Mouse (Mus musculus) T-helper 2 cell (primary cell): Measurements from ENCODE around the gene Paqr3.

Source experiments
- in situ Hi-C: fragments of 300-600 bp; cut with MboI, MseI; formaldehyde crosslinking; loops from one replicate; pipeline ENCODE4 v1.15.1; 2025; ENCODE audit warnings: high pct_unique_total_duplicates

Paqr3 gene

DNA sequence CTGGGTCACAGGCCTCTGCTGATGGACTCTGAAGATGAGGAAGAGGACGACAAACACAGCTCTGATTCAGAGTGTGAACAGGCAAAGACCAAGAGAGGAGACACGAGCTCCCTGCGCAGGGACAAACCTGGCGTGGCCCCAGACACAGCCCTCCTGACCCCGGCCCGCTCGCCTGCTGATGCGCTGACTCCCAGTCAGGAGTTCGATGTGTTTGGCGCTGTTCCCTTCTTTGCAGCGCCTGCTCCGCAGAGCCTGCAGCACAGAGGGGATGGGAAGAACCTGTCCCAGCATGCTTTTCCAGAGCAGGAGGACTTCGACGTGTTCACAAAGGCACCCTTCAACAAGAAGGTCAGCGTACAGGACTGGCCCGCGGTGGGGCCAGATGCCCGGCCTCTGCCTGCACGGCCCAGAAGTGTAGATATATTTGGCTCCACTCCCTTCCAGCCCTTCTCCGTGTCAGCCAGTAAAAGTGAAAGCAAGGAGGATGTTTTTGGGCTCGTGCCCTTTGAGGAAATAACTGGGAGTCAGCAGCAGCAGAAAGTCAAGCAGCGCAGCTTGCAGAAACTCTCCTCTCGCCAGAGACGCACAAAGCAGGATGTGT, 24.3 kb downstream of the Paqr3 start:
- in situ Hi-C loops, result no loop called here

DNA sequence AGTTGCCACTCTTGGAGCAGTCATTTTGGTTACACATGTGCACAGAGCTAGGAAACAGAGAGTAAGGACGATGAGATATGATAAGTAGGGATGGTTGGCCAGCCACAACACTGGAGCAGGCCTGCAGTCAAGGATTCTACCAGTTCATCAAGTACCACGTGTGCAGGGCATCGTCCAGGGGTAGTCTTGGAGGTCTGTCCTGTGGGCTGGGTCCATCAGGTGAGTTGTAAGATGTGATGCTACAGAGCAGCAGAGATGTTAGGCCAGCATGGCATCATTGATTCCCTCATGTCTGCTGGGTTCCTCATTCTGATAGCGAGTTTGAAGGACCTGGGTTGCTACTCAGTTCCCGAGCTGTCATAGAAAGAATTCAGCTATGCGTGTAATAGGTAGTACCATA, 26.3 kb downstream of the Paqr3 start:
- in situ Hi-C loops, result no loop called here

DNA sequence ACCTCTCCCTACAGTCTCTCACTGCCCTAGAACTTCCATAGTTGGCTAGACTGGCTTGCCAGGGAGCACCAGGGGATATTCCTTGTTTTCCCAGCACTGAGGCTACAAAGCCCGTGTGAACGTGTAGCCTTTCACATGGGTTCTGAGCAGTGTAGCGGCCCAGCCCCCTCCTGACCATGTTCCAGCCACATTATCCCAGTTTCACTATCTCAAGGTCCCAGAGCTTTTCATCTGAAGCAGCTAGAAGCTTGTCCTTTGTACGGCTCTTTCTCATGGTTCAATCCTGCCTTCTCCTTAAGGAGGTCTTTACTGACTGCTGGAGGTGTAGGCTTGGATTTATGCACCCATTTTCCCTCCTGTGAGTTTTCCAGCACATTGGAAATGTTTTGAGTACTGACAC, 26.9 kb downstream of the Paqr3 start:
- in situ Hi-C loops, result no loop called here

DNA sequence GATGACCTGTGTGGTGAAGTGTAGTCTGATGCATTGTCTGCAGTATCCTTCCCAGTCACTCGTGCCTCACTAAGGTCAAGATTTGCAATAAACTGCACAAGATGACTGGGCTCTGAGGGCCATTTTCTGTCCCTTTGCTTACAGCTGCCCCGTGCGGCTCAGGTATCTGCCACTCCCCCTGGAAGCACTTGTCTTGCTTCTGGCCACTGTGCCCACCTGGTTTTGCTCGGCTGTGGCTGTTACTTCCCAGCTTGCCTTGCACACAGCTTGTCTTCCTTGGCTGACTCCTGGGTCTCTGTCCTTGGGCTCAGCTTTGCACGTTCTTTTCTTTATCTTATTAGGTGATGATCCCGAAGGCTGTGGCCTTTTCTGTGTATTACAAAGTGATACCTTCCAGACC, 27.7 kb downstream of the Paqr3 start:
- in situ Hi-C loops, result no loop called here

DNA sequence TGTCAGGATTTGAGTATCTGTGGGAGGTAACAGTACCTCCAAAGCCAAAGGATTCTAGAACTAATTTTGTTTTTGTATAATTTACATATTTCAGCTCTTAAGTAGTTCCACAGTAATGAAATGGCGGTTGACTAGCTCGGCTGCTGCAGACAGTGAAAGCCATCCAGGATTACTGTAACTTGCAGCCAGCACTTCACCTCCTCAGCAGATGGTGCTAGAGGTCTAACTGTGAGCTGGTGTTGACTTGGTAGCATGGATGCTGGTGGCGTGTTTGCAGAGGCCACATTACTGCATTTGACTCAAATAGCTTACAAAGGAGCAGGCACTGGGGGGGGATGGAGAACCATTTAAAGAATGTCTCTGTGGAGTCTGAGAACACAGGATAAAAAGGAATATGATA, 29.9 kb downstream of the Paqr3 start:
- in situ Hi-C loops, result no loop called here

DNA sequence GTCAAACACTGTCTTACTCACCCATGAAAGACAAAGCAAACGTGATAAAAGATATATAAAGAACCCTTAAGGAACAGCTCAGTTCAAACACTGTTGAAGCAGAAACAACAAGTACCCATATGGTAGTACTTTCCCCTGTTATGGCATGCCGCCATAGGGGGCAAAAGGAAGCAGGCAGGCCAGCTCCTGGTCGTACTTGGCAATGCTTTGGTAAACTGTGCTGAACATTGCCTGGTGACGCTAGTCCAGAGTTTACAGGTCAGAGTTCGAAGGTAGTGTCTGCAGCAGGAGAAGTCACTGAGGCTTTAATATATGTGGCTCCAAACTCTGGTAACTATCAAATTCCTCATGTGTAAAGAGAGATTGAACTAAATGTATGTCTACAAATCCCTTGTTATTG, 32.8 kb downstream of the Paqr3 start:
- in situ Hi-C loops, result no loop called here

DNA sequence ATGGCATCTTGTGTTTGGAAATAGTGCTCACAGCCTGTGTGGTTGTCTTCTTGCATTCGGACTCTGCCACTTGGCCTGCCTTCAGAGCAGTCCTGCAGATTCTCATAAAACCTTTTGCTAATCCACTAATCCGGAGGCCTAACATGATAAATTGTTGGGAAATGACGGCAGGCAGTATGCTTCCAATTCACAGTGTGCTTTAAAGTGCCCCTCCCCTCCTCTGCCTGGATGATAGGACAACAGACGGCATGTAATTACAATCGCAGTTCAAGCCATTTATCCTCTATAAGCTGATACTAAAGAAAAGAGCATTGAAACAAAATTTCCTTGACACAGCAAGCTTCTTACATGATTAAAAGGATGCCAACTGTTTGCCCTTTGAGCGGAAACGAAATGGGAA, 33.7 kb downstream of the Paqr3 start:
- in situ Hi-C loops, result no loop called here

DNA sequence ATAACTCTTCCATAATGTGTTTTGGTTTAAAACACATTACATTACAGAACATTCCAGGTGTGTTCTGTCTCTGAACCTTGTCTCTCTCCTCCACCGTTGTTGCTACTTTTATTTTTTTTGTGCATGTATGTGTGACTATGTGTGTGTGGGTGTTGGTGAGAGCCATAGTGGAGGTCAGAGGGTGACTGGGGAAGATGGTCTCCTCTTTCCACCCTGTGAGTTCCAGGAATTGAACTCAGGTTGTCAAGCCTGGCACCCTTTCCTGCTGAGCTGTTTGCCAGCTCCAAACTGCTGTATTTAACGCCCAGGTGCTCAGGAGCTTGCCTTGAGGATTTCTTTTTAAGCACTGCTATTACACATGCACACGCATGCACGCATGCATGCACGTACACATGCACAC, 35.2 kb downstream of the Paqr3 start:
- in situ Hi-C loops, result no loop called here

DNA sequence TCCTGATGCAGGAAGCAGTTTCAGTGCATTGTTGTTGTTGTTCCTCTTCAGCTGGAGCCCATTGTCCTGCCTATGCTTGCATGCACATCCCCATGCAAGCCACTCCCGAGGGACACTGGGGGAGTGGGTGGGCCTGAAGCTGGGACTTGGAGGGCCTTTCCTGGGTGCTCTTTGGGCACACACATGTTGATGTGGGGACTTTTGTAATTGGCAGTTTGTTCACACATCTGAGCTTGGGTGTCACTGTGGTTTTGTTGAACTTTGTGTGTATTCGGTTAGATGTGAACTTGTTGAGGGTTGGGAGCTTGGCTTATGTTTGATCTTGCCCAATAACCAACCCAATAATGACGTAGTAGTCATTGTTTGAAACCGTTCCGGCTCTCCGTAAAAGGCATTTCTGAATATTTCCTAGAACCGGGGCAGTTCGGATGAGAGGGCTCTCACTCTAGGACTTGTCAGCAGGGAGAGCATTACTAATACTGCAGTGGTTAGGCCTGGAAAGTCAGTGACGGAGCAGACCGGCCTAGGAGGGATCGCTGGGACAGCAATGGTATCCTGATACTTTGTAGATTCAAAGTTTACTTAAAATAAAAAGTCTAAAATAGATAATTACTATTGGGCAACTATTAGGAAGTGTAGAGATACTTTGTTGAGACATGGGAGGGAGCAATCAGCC, 35.8 kb downstream of the Paqr3 start:
- in situ Hi-C loops, result no loop called here

DNA sequence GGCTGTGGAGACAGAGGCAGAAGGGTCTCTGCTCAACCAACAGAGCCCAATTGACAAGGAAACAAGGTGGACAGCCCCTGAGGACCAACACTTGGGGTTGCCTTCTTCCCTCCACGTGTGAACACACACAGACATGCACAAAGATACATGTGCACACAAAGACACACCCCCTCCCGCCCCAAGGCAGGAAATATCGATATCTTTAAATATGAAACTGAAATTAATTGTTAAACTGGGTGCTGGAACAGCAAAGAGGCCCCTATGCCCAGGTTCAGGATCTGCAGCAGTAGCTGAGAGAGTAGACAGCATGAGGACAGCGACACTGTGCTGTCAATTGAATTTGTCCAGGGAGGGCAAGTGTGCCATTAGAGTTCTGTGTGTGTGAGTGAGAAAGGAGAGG, 45.6 kb downstream of the Paqr3 start:
- in situ Hi-C loops, result no loop called here

DNA sequence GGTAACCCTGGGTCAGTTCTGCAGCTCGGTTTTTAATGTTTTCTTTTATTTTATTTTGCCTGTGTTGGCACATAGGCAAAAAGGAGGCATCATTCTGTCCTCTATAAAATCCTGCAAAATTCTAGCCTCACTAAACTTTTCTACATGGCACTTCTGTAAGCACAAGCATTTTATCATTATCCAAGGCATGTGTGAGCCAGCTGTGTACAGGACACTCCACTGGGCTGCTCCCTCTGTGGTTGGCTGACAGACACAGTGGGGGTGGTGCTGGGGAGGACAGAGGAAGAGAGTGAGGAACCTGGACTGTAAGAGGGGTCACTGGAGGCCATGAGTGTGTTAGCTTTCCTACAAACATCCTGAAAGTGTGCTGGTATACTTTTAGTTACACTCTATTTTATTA, 49.4 kb downstream of the Paqr3 start:
- in situ Hi-C loops, result no loop called here

DNA sequence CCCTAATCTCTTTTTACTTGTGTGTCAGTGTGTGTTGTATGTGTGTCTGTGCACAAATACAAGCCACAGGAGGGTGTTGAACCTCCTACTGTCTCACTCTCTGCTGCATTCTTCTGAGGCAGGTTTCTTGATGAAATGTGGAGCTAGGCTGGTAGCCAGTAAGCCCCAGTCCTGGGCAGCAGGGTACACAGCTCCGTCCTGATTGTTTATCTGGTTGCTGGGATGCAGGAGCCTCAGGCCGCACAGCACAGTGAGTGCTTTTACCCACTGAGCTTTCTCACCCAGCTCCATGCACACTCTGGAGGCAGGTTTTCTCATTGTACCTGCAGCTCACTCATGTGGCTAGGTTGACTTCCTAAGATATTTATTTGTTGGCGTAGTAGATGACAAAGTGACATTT, 50.5 kb downstream of the Paqr3 start:
- in situ Hi-C loops, result no loop called here

DNA sequence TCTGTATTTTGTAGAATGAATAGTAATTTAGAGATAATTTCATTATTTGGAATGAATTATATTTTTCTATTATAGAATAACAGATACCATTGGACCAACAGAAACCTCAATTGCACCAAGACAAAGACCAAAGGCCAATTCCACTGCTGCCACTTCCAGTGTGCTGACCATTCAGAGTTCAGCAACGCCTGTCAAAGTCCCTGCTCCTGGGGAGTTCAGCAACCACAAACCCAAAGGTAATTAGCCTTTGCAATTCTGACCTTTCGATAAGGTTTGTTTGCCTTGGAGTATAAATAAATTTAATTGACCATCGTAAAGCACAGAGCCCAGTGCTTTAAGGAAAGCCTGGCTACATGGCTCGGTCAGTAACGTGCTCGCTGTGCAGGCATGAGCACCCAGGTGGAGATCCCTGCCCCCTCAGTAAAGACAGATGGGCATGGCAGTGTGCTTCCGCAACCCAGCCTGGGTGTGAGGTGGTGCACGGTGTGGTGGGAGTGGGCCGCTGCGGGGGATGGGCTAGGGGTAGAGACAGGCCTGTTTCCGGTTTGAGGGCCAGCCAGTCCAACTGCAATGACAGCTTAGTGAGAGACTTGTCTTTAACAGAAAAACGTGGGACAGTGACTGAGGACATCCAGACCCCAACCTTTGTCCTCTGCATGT, 54.5 kb downstream of the Paqr3 start:
- in situ Hi-C loops, result loop anchor here (5.0 kb wide), 1 partner anchor 190 kb away; no protein-coding TSS in a partner anchor

DNA sequence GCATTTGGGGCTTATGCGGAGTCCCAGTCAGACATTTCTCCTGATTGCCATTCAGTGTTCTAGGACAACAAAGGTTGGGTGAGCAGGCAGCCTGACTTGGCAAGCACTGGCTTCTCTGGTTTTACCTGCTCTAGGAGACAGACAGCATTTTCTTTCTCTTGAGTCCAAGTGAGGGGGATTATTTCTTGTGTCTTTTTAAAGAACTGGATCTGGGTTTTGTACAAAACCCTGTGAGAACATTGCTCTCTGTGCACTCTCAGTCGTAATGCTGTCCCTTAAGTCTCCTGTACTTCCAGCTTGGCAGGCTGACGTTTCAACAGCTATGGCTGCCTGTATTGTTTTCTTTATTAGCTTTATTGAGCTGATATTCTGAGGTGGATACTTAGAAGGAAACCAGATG, 55.0 kb downstream of the Paqr3 start:
- in situ Hi-C loops, result loop anchor here (5.0 kb wide), 1 partner anchor 189 kb away; no protein-coding TSS in a partner anchor

DNA sequence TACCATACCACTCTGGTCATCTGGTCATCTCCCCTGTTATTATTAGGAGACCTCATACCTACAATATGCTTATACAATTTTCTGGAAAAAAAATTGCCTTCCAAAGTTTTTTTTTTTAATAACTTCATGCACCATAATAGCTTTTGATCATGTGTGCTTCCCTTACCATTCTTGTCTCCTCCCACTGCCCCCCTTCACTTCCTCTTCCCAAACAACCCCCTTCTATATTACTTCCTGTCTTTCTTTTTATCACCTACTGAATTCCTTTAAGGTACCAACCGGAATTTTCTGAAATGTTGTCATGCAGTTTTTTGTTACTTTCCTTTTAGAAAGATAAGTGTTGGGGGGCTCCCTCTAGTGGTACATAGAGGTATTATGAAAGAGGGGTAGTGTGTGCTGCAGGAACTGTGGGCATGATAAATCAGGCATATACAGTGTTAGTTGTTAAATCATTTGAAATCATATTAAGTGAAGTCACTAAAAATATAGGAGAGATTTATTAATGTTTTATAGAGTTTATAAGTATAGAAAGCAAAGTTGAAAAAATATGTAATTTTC, 55.8 kb downstream of the Paqr3 start:
- in situ Hi-C loops, result loop anchor here (5.0 kb wide), 1 partner anchor 188 kb away; no protein-coding TSS in a partner anchor

DNA sequence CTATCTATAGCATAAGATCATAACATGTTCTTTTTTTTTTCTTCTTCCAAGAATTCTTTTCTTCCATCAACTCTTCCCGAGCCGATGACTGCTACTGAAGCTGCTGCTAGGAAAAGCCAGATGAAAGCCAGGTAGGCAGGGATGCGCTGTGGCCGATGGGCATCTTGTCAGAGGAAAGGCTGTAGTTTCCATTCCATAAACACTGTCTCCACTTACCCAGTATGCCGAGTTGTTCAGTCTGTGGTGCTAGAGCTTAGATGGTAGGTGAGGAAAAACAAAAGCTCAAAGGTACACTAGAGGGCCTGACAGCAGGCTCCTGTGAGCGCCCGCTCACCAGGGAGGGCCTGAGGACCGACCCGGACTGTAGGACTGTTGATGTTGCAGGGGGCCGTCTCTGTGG, 56.6 kb downstream of the Paqr3 start:
- in situ Hi-C loops, result loop anchor here (5.0 kb wide), 1 partner anchor 188 kb away; no protein-coding TSS in a partner anchor

DNA sequence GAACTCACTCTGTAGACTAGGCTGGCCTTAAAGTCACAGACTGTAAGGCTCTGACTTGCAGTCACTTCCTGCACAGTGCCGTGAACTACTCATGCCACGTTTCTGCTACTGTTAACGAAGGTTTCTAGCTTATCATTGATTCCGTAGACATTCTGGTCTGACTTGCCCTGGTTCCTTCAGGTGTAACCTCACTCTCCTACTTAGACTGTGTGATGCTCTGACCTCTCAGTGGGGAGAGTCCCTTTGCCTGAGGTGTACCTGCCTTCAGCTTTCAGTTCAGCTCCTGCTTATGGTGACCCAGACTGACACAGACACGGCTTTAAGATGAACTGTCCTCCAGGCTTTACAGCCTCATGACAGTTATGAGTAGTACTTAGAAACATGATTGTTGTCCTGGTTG, 57.2 kb downstream of the Paqr3 start:
- in situ Hi-C loops, result no loop called here

DNA sequence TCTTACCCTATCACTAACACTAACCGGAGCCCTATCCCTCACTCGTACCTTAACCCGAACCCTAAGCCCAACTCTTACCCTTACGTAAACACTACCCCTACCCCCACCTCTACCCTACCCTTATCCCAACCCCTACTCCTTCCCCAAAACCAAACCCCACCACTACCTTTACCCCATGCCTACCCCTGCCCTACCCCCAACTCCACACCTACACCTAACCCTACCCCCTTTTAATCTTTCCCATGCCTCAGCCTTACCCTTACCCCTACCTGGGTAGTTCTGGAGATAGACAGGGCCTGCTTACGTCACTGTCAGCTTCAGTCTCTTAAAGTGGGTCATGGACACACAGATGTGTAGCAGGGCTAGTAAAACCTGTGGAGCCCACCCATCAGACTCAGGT, 62.5 kb downstream of the Paqr3 start:
- in situ Hi-C loops, result loop anchor here (10.0 kb wide), 1 partner anchor 544 kb away; no protein-coding TSS in a partner anchor

DNA sequence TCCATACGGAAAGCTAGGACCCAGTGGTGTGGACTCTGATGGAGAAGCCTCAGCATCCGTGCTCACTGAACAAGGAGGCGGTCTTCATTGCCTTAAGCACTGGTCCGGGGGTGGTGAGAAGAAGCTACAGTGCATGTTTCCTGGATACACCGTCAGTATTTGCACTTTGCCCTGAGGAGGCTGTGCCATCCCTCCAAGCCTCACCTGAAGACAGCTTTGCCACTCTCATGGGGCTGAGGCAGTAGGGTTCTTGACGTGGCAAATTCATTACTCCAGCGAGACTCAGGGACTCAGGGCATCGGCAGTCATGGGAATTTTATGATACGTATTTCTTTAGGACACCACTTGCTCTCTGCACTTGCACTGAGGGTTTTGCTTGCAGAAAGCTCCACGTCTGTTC, 64.7 kb downstream of the Paqr3 start:
- in situ Hi-C loops, result loop anchor here (10.0 kb wide), 1 partner anchor 542 kb away; no protein-coding TSS in a partner anchor

DNA sequence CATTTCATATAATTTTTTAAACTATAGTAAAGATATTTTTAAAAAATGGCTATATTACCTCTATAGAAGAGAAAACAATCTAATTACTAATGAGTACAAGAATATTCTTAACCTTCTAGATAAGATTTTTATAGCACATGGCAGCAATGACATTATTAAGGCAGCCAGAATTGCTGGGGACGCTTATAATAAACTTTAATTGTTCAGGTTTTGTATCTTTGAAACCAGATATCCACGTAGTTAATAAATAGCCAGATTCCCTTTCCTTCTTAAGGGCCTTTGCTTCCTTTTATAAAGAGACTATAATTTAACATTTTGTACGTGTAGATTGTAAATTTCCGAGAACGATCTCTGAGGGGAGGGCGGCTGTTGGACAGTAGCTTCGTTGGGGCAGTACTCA, 66.1 kb downstream of the Paqr3 start:
- in situ Hi-C loops, result loop anchor here (10.0 kb wide), 1 partner anchor 540 kb away; no protein-coding TSS in a partner anchor
